Mouse (Mus musculus) embryo, embryonic 11.5 days (tissue): Measurements from ENCODE around the gene Pwp1.
"Not testable (repeated sequence)": the region's sequence is repeated elsewhere in the genome, so short reads cannot be mapped to it uniquely, and the experiment has no call there.

ENCODE experiments used
- DNase-seq: peaks from one replicate; pipeline ENCODE4 v3.0.0-alpha.2; 2012; ENCODE audit warnings: low read depth, low spot score

Gene Pwp1

GRCm38 (mm10) chr10:85829085-85829853, at the start of gene Pwp1:
Gene Pwp1, plus strand, starts transcription at chr10:85829494.
- DNase-seq: peak; percentile 14

GRCm38 (mm10) chr10:85822143-85822696, 7.1 kb upstream of the Pwp1 start:
- not testable (repeated sequence) for DNase-seq

GRCm38 (mm10) chr10:85823752-85824151, 5.5 kb upstream of the Pwp1 start:
- not testable (repeated sequence) for DNase-seq

GRCm38 (mm10) chr10:85828722-85829084, 591 bp upstream of the Pwp1 start:
- not testable (repeated sequence) for DNase-seq

GRCm38 (mm10) chr10:85846105-85846862, 17.0 kb downstream of the Pwp1 start:
- no peak for DNase-seq

- peak; percentile 87 for DNase-seq
Observed at GRCm38 (mm10) chr10:85871698-85872478, 42.6 kb downstream of the Pwp1 start.

GRCm38 (mm10) chr10:85872479-85872773, 43.1 kb downstream of the Pwp1 start:
- DNase-seq: no peak

- no peak for DNase-seq
Observed at GRCm38 (mm10) chr10:85873861-85874544, 44.7 kb downstream of the Pwp1 start.

GRCm38 (mm10) chr10:85875812-85876211, 46.5 kb downstream of the Pwp1 start:
- DNase-seq: no peak

- no peak for DNase-seq
Observed at GRCm38 (mm10) chr10:85879886-85880486, 50.7 kb downstream of the Pwp1 start.

GRCm38 (mm10) chr10:85916498-85917309, 87.4 kb downstream of the Pwp1 start, which contains the start of gene Prdm4:
Gene Prdm4, minus strand, starts transcription at chr10:85917142.
- DNase-seq: peak; percentile 96

GRCm38 (mm10) chr10:85927676-85928445, 98.6 kb downstream of the Pwp1 start, which contains the start of gene Ascl4:
Gene Ascl4, plus strand, starts transcription at chr10:85927681.
- DNase-seq: no peak

GRCm38 (mm10) chr10:85928499-85929207, 99.4 kb downstream of the Pwp1 start:
- peak; percentile 62 for DNase-seq

GRCm38 (mm10) chr10:85929208-85929591, 99.9 kb downstream of the Pwp1 start:
- DNase-seq: no peak

- DNase-seq: no peak
Observed at GRCm38 (mm10) chr10:85929962-85930361, 100.7 kb downstream of the Pwp1 start.

- DNase-seq: no peak
Observed at GRCm38 (mm10) chr10:85936280-85936965, 107.1 kb downstream of the Pwp1 start.
